Comparison of ENCODE assay signal across 10 mouse cellular contexts in genomic region chrX:73526410-73526887, GRCm38 (mm10). TPM values are rescaled to one million over a fixed set of nuclear protein-coding genes. Genes with fewer than 3 reads are reported as not detected.
A peak's percentile ranks its signal among the peaks of the same experiment; 100 is the strongest.
DNase-seq lines count a peak whose midpoint lies in the region; ATAC-seq and TF ChIP-seq lines count a peak whose summit lies in the region.
"Had no signal": no experiment of that assay in that cellular context is flagged by ENCODE, and none has a peak within 500 bp of the region (broad histone marks: within the 10 kb centered on the region; RNA-seq: fewer than 3 reads in every experiment).

No protein-coding gene starts in this region.

- no peak for TF ChIP-seq POLR2A in small intestine, adult 2 months (IDR thresholded peaks at IDR 0.05; ENCODE audit: low read depth, low read length)

- ATAC-seq in CD4-positive, CD25-positive, alpha-beta regulatory T cell, adult 4 months = no peak
- ATAC-seq in limb, embryonic 12.5 days (ENCODE audit: insufficient number of reproducible peaks, insufficient read depth, low FRiP score, low TSS enrichment, low read depth) = peak; percentile 56; the same call in 1 of the 2 replicates

- TF ChIP-seq CTCF in small intestine, adult 2 months (IDR thresholded peaks at IDR 0.05; ENCODE audit: extremely low read depth, insufficient read length, insufficient replicate concordance, low read depth, low read length) = peak; percentile 8; the same call in 1 of the 2 replicates

- peak; percentile 6 for DNase-seq in CD4-positive, CD25-positive, alpha-beta regulatory T cell, adult 2 months (ENCODE audit: low read depth, low spot score)
- DNase-seq in limb, embryonic 10.5 days (ENCODE audit: low spot score) = no peak
- peak; percentile 1 to 6 for DNase-seq in heart, adult 9 months (ENCODE audit: low spot score in 2 of 2)
- no peak for DNase-seq in left cerebral cortex, adult 8-10 months (ENCODE audit: low spot score in 2 of 2)
- no peak for DNase-seq in layer of hippocampus, adult 9-11 months
- DNase-seq: liver, embryonic 13.5 days had no signal

- no peaks in the 10 kb centered on the region for H3K4me1 ChIP-seq in limb, embryonic 12.5 days (replicated peaks)
- H3K4me1 ChIP-seq in limb, embryonic 10.5 days = no peaks in the 10 kb centered on the region
- H3K4me1 ChIP-seq in small intestine, adult 2 months (ENCODE audit: control insufficient read depth, insufficient read depth, insufficient read length, low read length) = peaks cover 4% of the 10 kb centered on the region
- H3K4me1 ChIP-seq: embryonic facial prominence, embryonic 13.5 days; liver, embryonic 13.5 days had no signal

- no peaks in the 10 kb centered on the region for H3K9me3 ChIP-seq in limb, embryonic 12.5 days
- H3K9me3 ChIP-seq in limb, embryonic 10.5 days (replicated peaks) = no peaks in the 10 kb centered on the region
- H3K9me3 ChIP-seq: embryonic facial prominence, embryonic 13.5 days; liver, embryonic 13.5 days had no signal

- 52% methylated on average over 3 of the region's 3 CpGs for WGBS in limb, embryonic 12.5 days
- WGBS in limb, embryonic 10.5 days = 43% methylated on average over 3 of the region's 3 CpGs
- WGBS in small intestine, adult 2 months = 25% methylated on average over 3 of the region's 3 CpGs

- H3K4me3 ChIP-seq in limb, embryonic 12.5 days (replicated peaks) = no peak overlapping the region
- H3K4me3 ChIP-seq in limb, embryonic 10.5 days = no peak overlapping the region
- H3K4me3 ChIP-seq in small intestine, adult 2 months (ENCODE audit: low read depth, low read length) = no peak overlapping the region
- H3K4me3 ChIP-seq: embryonic facial prominence, embryonic 13.5 days; liver, embryonic 13.5 days had no signal

- peaks cover 28% of the 10 kb centered on the region; the same call in 1 of the 2 replicates for H3K27me3 ChIP-seq in limb, embryonic 12.5 days
- peaks cover 99% of the 10 kb centered on the region for H3K27me3 ChIP-seq in limb, embryonic 10.5 days (ENCODE audit: low read depth, poor library complexity, severe bottlenecking)
- H3K27me3 ChIP-seq in small intestine, adult 2 months (ENCODE audit: control insufficient read depth, insufficient read depth, low read length) = no peaks in the 10 kb centered on the region
- H3K27me3 ChIP-seq: liver, embryonic 13.5 days had no signal

- no peak overlapping the region for H3K27ac ChIP-seq in limb, embryonic 12.5 days
- H3K27ac ChIP-seq in limb, embryonic 10.5 days = no peak overlapping the region
- no peak overlapping the region for H3K27ac ChIP-seq in small intestine, adult 2 months (ENCODE audit: insufficient read depth, low read depth, low read length)
- H3K27ac ChIP-seq: embryonic facial prominence, embryonic 13.5 days; liver, embryonic 13.5 days had no signal

- H3K36me3 ChIP-seq in limb, embryonic 12.5 days = no peaks in the 10 kb centered on the region
- H3K36me3 ChIP-seq in limb, embryonic 10.5 days = no peaks in the 10 kb centered on the region
- H3K36me3 ChIP-seq in small intestine, adult 2 months (ENCODE audit: control insufficient read depth, insufficient read depth, low read length) = no peaks in the 10 kb centered on the region
- H3K36me3 ChIP-seq: embryonic facial prominence, embryonic 13.5 days; liver, embryonic 13.5 days had no signal

- H3K9ac ChIP-seq in limb, embryonic 12.5 days (replicated peaks) = no peak overlapping the region
- H3K9ac ChIP-seq: embryonic facial prominence, embryonic 13.5 days; liver, embryonic 13.5 days had no signal

- no peak overlapping the region for H3K4me2 ChIP-seq in limb, embryonic 12.5 days
- H3K4me2 ChIP-seq: embryonic facial prominence, embryonic 13.5 days; liver, embryonic 13.5 days had no signal

RNA-seq across cellular contexts. Expression of gene Atp2b3, which starts 23.6 kb away (rescaled TPM):
- not detected for polyA plus RNA-seq in CD4-positive, CD25-positive, alpha-beta regulatory T cell, adult 4 months (2017; shearing (Covaris generic))
- polyA plus RNA-seq in limb, embryonic 12.5 days (2016; fragmentation: Nextera tagmentation; extraction: Ambion mirVana) = 0.19 and 0.22 TPM in 2 replicates
- polyA plus RNA-seq in limb, embryonic 10.5 days (2016; fragmentation: Nextera tagmentation; extraction: Ambion mirVana) = 0.05 and 0.06 TPM in 2 replicates
- polyA plus RNA-seq in small intestine, adult 2 months (2012; rRNA removed) = 0.06 and 0.20 TPM in 2 replicates
- total RNA-seq in left cerebral cortex, adult 8-10 months (2022) = 10 to 100 TPM; 91.0 to 100.0 (median 95.1) TPM

RNA-seq across cellular contexts. Expression of gene Bgn, which starts 43.0 kb away (rescaled TPM):
- polyA plus RNA-seq in CD4-positive, CD25-positive, alpha-beta regulatory T cell, adult 4 months (2017; shearing (Covaris generic)) = not detected
- polyA plus RNA-seq in limb, embryonic 12.5 days (2016; fragmentation: Nextera tagmentation; extraction: Ambion mirVana) = 16.7 and 23.4 TPM in 2 replicates
- polyA plus RNA-seq in limb, embryonic 10.5 days (2016; fragmentation: Nextera tagmentation; extraction: Ambion mirVana) = 7.9 and 11.5 TPM in 2 replicates
- polyA plus RNA-seq in small intestine, adult 2 months (2012; rRNA removed) = 121 and 168 TPM in 2 replicates
- 10 to 100 TPM; 18.7 to 23.5 (median 19.3) TPM for total RNA-seq in left cerebral cortex, adult 8-10 months (2022)

Comparison
In these comparisons a context has a peak if more than half of its experiments do, and no peak if none do; other contexts are left out.
1. DNase-seq: peak in CD4-positive, CD25-positive, alpha-beta regulatory T cell, adult 2 months (single experiment) and heart, adult 9 months (2 of 2); none in limb, embryonic 10.5 days (single experiment), left cerebral cortex, adult 8-10 months (0 of 2) and layer of hippocampus, adult 9-11 months (single experiment).